Mouse (Mus musculus) lung, postnatal 10 days (tissue): ENCODE results near the gene Fbxl17.

Experiments
- DNase-seq: peaks from one replicate; pipeline ENCODE4 v3.0.0; 2021

Gene Fbxl17

GRCm38 (mm10) chr17:63459712-63460495 is 39.9 kb downstream of the Fbxl17 start:
- no peak for DNase-seq

- DNase-seq: no peak
Observed at GRCm38 (mm10) chr17:63458052-63458451, 41.8 kb downstream of the Fbxl17 start.

- no peak for DNase-seq
Observed at GRCm38 (mm10) chr17:63451311-63452006, 48.4 kb downstream of the Fbxl17 start.

GRCm38 (mm10) chr17:63447691-63448090 is 52.1 kb downstream of the Fbxl17 start:
- DNase-seq: no peak

- no peak for DNase-seq
Observed at GRCm38 (mm10) chr17:63446971-63447679, 52.7 kb downstream of the Fbxl17 start.

- no peak for DNase-seq
Observed at GRCm38 (mm10) chr17:63445212-63445611, 54.6 kb downstream of the Fbxl17 start.

GRCm38 (mm10) chr17:63437424-63437823 is 62.4 kb downstream of the Fbxl17 start:
- no peak for DNase-seq

GRCm38 (mm10) chr17:63434081-63434480 is 65.7 kb downstream of the Fbxl17 start:
- DNase-seq: peak; percentile 56

GRCm38 (mm10) chr17:63431650-63432049 is 68.2 kb downstream of the Fbxl17 start:
- peak; percentile 32 for DNase-seq

GRCm38 (mm10) chr17:63430395-63431075 is 69.3 kb downstream of the Fbxl17 start:
- peak; percentile 30 for DNase-seq

GRCm38 (mm10) chr17:63423851-63424250 is 76.0 kb downstream of the Fbxl17 start:
- peak; percentile 17 for DNase-seq

GRCm38 (mm10) chr17:63422685-63423084 is 77.1 kb downstream of the Fbxl17 start:
- no peak for DNase-seq

GRCm38 (mm10) chr17:63421864-63422263 is 78.0 kb downstream of the Fbxl17 start:
- DNase-seq: no peak

GRCm38 (mm10) chr17:63419503-63419902 is 80.3 kb downstream of the Fbxl17 start:
- DNase-seq: no peak

- DNase-seq: peak; percentile 45
Observed at GRCm38 (mm10) chr17:63413973-63414580, 85.7 kb downstream of the Fbxl17 start.

GRCm38 (mm10) chr17:63411564-63411963 is 88.3 kb downstream of the Fbxl17 start:
- DNase-seq: no peak

GRCm38 (mm10) chr17:63410101-63410500 is 89.7 kb downstream of the Fbxl17 start:
- no peak for DNase-seq

GRCm38 (mm10) chr17:63405955-63406354 is 93.9 kb downstream of the Fbxl17 start:
- no peak for DNase-seq

- DNase-seq: no peak
Observed at GRCm38 (mm10) chr17:63405471-63405870, 94.3 kb downstream of the Fbxl17 start.

GRCm38 (mm10) chr17:63404968-63405367 is 94.8 kb downstream of the Fbxl17 start:
- peak; percentile 70 for DNase-seq

- no peak for DNase-seq
Observed at GRCm38 (mm10) chr17:63403801-63404415, 95.9 kb downstream of the Fbxl17 start.
